Mouse (Mus musculus) frontal cortex, postnatal 36 days (tissue): ENCODE results near the gene Agtpbp1.
"Not testable (repeated sequence)": the region's sequence is repeated elsewhere in the genome, so short reads cannot be mapped to it uniquely, and the experiment has no call there.

Experiments
- DNase-seq, 2 experiments: peaks; one replicate each; pipeline ENCODE4 v3.0.0; 2022; ENCODE audit warnings: low spot score in 2 of 2

The Agtpbp1 gene

DNA sequence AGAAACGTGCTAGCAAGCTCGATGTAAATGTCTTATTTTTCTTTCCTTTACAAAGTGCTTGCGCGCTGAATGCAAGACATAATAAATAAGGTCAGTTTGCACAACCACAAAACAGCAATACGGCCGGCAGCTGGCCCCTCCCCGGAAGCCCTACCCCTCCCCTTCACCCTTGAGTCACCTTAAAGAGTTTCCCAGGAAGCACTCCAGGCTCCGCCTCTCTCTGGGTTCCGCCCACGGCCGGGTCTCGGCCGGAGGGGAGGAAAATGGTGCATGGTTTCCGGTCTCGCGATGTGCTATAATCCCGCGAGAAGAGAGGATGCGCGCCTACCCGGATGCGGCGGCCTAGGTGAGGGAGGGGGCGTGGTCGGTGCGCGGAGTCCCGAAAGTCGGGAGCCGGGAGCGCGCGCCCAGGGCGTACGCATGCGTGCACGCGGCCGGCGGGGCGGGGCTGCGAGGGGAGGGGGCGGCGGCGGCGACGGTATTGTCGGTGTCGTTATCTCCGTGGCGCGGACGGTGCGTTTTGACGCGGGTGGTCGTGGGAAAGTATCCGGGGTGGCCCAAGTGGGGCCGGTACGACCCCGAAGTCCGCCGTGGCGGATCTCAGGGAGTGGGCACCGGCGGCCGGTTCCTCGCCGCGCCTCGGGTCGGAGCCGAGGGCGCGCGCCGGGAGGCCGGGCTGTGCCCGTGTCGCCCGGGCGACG is at the start of gene Agtpbp1, which contains the start of gene Naa35:
Agtpbp1 (minus strand) TSS at position 281 of the 701 bp plus-strand sequence.
Naa35 (plus strand) TSS at position 313 of the 701 bp plus-strand sequence.
- peak; percentile 99 for DNase-seq

DNA sequence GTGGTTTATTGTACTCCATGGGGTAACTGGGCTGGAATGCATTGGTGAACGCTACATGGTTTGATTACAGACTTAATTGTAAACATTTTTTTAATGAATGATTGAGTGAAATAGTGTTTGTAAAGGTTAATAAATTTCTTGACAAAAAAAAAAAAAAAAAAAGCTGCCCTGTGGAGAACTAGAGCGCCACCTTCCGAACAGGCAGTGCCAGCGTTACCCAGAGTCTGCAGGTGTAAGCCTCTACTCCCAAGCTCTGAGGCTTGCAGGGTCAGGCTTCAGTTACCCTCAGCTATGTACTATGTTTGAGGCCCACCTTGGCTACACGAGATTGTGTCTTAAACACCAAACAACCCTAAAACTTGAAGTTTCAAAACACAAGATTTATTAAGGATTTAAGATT is 49.6 kb upstream of the Agtpbp1 start:
- no peak for DNase-seq

- no peak for DNase-seq
These were observed 41.7 kb upstream of the Agtpbp1 start for GRCm38 (mm10) chr13:59626739-59627138.

GRCm38 (mm10) chr13:59624903-59625302 is 39.9 kb upstream of the Agtpbp1 start:
- DNase-seq, result no peak

DNA sequence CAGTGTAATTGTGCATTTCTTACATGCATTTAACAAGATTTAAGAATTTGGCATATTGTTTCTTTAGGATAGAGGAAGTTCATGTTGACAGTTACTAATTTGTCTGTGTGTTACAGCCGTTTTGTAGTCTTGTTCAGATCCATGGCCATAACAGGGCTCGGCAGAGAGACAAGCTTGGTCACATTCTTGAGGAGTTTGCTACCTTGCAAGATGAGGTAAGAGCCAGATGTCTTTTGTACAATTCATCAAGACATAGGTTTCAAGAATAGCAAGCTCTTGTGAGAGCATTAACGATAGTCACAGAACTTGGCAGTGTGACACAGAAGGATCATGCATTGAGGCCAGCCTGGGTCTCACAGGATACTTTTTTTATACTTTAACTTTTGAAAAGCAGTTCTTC is 39.4 kb upstream of the Agtpbp1 start:
- DNase-seq, result no peak

DNA sequence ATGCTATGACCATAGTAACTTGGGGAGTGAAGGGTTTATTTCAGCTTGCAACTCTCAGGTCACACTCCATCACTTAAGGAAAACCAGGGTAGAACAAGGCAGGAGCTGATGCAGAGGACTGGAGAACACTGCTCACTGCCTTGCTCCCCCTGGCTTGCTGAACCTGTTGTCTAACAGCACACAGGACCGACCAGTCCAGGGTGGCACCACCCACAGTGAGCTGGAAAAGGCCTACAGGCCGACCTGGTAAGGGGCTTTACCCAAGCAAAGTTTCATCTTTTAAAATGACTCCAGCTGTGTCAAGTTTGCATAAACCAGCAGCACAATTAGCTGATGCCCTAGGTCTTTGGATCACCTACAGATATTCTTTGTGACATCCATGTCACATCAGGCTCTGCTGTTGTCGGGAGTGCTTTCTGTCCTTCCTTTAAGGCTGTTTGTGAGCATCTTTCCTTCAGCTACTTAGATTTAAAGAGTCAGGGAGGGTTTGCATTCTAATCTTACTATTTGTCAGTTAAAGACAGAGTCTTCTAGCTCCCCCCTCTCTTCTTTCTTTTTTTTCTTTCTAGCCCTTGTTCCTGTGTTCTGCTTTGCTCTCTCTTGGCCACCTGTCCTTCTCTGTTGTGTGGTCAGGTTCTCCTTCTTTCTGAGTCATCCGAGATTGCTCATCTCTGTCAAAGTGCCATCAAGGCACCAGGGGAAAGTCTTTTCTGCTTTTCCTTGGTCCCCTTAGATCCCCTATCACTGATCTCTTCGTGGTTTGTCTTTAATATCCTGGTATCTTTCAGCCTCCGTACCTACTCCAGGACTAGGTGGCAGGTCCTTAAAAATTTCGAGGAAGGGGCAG is 36.8 kb upstream of the Agtpbp1 start:
- DNase-seq, result no peak

DNA sequence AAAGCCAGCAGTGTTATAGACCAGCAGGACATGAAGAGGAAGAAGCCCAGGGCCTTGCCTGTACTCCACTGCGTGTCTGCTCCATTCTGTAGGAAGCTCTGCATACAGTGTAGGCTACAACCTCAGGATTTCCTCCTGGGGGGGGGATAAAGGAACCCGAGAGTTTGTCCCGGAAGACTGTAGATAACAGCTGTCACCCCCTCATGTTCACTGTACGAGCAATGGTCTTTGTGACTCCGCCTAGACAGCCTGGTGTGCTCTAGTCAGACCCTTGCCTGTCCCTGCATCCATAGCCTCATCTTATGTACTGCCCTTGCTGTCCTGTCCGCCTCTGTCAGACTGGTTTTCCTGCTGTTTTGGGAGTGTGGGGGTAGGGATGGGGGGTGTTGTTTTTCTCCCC is 33.4 kb upstream of the Agtpbp1 start:
- DNase-seq, result no peak

DNA sequence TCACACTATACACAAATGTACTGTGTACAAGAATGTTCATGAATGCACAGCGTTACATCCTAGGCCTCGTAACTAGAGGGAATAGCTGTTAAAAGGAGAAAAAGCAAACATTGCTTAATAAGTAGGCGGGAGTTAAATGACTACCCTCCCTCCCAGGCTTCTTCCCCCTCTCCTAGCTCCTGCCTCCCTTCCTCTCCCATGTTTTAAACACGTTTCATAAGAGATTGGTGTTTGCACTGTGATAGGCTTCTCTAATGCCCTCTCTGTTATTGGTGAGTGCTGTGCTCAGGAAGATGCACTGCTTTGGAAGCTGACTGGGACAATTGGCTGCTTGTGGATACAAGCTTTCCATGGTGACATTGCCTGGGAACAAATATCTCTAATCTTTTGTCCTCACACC is 30.5 kb upstream of the Agtpbp1 start:
- DNase-seq, result no peak

GRCm38 (mm10) chr13:59615152-59615551 is 30.1 kb upstream of the Agtpbp1 start:
- DNase-seq, result no peak

DNA sequence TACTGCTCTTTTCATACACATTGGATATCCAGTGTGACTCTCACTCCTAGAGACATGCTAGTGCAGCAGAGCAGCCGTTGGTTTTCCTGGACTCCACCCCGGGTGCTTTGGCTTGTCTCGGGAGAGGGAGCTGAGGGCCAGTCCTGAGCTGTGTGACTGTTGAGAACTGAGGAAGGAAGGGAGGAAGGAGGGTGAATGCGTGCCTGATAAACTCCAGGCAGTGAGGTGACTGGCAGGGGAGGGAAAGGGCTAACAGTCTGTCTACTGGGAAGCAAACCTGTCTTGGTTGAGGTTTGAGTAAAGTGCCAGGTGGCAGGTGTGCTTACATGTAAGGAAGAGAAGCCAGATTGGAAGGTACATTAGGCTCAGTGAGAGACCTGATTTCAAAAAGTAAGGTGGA is 28.8 kb upstream of the Agtpbp1 start:
- DNase-seq, result no peak

- no peak for DNase-seq
These were observed 25.4 kb upstream of the Agtpbp1 start for GRCm38 (mm10) chr13:59610437-59610836.

DNA sequence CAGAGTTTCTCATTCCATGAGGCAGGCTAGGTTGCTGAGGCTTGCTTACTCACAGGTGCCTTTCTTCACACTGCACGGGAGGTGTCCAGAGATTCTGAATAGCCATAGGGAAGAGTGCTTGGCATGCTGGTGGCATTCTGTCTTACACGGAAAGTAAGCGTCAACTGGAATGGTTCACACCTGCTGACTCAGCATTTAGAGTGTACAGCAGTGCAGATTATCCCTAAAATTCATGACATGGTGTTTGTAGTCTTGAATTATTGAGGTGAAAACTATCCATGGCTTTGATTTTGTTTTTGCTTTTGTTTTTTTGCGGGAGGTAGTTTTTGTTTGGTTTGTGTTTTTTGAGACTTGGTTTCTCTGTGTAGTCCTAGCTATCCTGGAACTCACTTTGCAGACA is 24.9 kb upstream of the Agtpbp1 start:
- no peak for DNase-seq

DNA sequence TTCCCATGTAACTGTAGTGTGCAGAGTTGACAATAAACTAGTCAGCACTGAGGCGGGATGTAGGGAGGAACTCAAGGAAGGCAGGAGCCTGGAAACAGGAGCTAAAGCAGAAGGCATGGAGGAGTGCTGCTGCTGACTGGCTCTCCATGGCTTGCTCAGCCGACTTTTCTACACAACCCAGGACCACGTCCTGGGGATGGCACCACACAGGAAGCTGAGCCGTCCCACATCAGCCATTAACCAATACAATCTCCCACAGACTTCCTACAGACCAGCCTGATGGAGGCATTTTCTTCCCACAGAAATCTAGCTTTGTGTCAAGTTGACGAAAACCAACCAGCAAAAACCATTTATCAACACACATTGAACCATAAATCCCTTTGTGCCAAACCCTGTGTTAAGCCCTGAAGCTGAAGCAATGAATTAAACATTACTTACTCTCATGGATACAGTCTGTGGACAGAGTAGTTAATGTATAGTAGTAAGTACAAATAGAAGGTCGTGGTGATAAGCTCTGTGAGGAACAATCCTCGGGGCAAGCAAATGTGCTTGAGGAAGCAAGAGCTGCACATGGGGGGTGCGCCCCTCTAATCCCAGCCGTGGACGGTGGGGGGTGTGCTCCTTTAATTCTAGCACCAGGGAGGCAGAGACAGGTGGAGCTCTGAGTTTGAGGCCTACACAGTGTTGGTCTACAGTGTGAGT is 20.3 kb upstream of the Agtpbp1 start:
- no peak for DNase-seq

GRCm38 (mm10) chr13:59604511-59604910 is 19.5 kb upstream of the Agtpbp1 start:
- DNase-seq, result no peak

GRCm38 (mm10) chr13:59603096-59603495 is 18.1 kb upstream of the Agtpbp1 start:
- DNase-seq, result no peak

DNA sequence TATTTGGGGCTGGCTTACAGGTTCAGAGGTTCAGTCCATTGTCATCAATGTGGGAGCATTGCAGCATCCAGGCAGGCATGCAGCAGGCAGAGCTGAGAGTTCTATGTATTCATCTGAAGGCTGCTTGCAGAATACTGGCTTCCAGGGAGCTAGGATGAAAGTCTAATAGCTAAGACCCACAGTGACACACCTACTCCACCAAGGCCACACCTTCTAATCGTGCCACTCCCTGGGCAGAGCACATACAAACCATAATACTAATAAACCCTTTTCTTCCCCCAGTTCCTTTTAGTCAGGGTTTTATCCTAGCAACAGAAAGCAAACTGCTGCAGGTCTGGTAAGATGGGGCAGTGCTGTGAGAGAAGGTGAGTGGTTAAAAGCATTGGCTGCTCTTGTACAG is 7.6 kb upstream of the Agtpbp1 start:
- no peak for DNase-seq

DNA sequence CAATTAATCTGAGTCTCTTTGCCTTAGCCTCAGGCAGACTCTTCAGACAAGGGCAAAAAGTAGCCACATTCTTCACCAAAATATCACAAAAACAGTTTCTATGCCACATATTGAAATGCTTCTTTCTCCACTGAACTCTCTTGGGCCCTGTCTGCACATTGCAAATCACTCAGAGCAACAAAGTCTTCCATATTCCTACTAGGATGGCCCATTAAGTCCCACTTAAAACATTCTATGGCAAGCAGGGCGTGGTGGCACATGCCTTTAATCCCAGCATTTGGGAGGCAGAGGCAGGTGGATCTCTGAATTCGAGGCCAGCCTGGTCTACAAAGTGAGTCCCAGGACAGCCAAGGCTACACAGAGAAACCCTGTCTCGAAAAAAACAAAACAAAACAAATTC is 7.0 kb upstream of the Agtpbp1 start:
- not testable (repeated sequence) for DNase-seq

- DNase-seq, result no peak
These were observed 5.7 kb upstream of the Agtpbp1 start for GRCm38 (mm10) chr13:59590691-59591090.

- no peak for DNase-seq
These were observed 4.6 kb upstream of the Agtpbp1 start for GRCm38 (mm10) chr13:59589672-59590071.

- DNase-seq, result no peak
These were observed 2.2 kb upstream of the Agtpbp1 start for GRCm38 (mm10) chr13:59587201-59587600.

GRCm38 (mm10) chr13:59585648-59586005 is 600 bp upstream of the Agtpbp1 start:
- peak; percentile 17 to 18 for DNase-seq

DNA sequence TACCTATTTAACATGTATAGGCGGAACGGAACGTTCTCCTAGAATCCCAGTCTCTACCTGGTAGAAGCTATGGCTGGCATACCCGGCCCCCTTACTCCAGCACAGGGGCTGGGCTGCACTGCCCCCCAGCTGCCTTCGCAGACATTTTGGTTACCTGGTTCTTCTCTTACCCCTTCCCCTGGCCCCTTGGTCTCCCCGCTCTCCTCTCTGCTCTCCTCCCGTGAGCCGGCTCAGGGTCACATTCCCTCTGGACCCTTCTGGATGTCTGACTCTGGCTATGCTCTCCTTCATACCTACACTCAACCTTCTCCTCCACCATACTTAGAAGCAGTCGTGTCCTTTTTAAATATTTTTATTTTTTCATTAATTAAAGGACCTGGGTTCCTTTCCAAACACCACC is 546 bp downstream of the Agtpbp1 start:
- DNase-seq, result peak; percentile 36 to 45

DNA sequence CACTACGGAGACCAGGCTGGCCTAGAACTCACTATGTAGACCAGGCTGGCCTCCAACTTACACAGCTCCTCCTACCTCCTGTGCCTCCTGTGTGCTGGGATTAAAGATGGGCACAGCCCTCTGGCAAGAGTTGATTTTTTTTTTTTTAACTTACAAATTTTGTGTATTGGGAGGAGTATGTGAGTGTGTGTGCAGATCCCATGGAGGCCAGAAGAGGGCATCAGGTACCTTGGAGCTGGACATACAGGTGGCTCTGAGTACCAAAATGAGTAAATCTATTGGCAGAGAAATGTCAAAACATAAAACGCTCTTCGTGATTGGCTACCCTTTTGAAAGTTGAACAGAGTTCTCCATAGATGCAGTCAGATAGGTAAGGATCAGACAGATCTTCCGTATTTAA is 4.1 kb downstream of the Agtpbp1 start:
- DNase-seq, result no peak
